Mouse (Mus musculus): ENCODE results near the gene Fam129a. TPM values are rescaled to one million over a fixed set of nuclear protein-coding genes. Genes with fewer than 3 reads are reported as not detected.

The Fam129a gene
- total and polyA plus RNA-seq, 2 experiments from 2014 or later, result 1.7 to 2.6 TPM

DNA sequence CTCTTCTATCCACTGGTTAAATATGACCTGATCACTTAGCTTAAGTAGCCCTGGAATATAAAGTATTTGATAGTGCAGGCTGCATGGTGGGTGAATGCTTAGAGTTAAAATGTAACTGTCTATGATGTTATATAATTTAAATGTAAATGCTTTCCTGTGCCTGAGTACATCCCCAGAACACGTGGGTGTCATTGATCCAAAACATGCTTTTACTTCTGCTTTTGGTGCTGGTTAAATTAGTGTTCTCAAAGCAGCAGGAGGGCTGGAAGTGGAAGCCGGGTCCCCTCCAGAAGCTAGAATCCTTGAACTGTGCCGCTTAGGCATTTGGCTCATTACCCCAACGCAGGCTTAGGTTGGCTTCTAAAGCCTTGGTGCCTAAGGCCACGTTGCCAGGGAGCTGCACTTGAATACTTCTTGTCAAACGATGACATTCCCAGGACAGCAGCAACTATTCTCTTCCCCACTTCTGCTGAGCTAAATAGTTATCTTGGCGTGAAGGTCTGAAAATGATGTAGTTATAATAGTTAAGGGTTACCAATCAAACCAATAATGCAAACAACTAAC is 86.1 kb downstream of the Fam129a start:
- ATAC-seq, result no peak
- Histone ChIP-seq H3K27me3 (ENCODE audit: insufficient read depth, low read length) (no peaks in the 10 kb centered on the region), H3K36me3 (ENCODE audit: insufficient read depth, low read length) (no peaks in the 10 kb centered on the region), H3K4me3 (ENCODE audit: low read length) (no peak overlapping the region), H3K9ac (replicated peaks; ENCODE audit: low read length) (no peak overlapping the region), H3K4me2 (ENCODE audit: low read depth, low read length) (no peak overlapping the region), H3K27ac (no peak overlapping the region), H3K4me1 (ENCODE audit: insufficient read depth, low read length) (no peaks in the 10 kb centered on the region), H3K9me3 (ENCODE audit: low read length) (no peaks in the 10 kb centered on the region)
- TF ChIP-seq CTCF (IDR thresholded peaks at IDR 0.05; ENCODE audit: low read depth), result no peak
- DNase-seq (ENCODE audit: low spot score), result no peak
- 32% methylated on average over 7 of the region's 7 CpGs for WGBS

DNA sequence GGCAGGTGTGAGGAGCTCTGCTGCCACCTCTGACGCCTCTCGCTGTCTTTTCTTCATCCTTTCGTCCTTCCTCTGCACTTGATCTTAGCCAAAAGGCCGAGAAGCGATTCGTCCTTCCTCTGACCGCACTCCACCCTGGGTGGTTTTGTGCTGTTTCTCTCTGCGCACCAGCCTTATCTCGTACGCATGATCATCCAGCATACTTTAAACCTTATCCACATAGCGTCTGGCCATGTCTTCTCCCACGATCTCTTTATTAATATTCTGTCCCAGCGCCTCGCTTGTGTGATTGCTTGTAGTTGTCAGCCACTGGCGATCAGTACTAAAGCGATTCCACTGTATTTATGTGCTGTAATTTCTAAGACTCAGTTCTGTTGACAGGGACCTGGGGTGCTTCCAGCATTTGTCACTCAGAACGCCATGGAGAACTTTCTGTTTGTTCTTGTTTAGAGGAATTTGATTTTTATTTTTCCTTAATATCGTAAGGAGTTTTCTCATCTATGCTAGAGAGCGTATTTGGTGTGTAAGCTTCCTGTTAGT is 87.4 kb downstream of the Fam129a start:
- DNase-seq (ENCODE audit: low spot score), result no peak

DNA sequence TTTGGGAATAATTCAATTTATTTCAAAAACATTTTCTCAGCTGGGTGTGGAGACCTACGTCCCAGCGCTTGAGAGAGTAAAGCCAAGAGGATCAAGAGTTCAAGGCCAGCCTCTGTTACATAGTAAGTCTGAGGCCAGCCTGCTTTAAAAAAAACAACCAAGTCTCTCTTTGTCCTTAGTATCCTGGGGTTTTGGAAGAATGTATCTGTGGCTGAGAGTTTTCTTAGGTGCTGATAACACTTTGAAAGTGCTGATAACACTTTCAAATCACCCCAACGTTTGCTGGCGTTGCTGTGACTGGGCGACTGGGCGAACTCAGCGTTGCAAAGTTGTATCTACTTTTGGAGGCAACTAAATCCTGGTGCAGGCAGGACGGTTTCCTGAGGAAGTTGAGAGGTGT is 88.7 kb downstream of the Fam129a start:
- no peak overlapping the region for H3K4me3 ChIP-seq (ENCODE audit: low read length)
- ATAC-seq (no peak), DNase-seq (ENCODE audit: low spot score) (no peak)
- no peak for TF ChIP-seq CTCF (IDR thresholded peaks at IDR 0.05; ENCODE audit: low read depth)
- WGBS, result 83% methylated on average over 8 of the region's 8 CpGs
- H3K9ac ChIP-seq (replicated peaks; ENCODE audit: low read length), result no peak overlapping the region
- no peak overlapping the region for H3K27ac ChIP-seq
- no peaks in the 10 kb centered on the region for H3K27me3 ChIP-seq (ENCODE audit: insufficient read depth, low read length)
- H3K4me1 ChIP-seq (ENCODE audit: insufficient read depth, low read length), result no peaks in the 10 kb centered on the region
- H3K36me3 ChIP-seq (ENCODE audit: insufficient read depth, low read length), result no peaks in the 10 kb centered on the region
- no peaks in the 10 kb centered on the region for H3K9me3 ChIP-seq (ENCODE audit: low read length)
- H3K4me2 ChIP-seq (ENCODE audit: low read depth, low read length), result no peak overlapping the region

More for the DNA sequence above, 87.4 kb downstream of the Fam129a start:
- H3K4me1 ChIP-seq (ENCODE audit: insufficient read depth, low read length), result no peaks in the 10 kb centered on the region
- no peaks in the 10 kb centered on the region for H3K27me3 ChIP-seq (ENCODE audit: insufficient read depth, low read length)
- H3K9me3 ChIP-seq (ENCODE audit: low read length), result no peaks in the 10 kb centered on the region
- ATAC-seq, result peak; percentile 51
- peak overlapping the region; percentile 23; the same call in 1 of the 2 replicates for H3K4me2 ChIP-seq (ENCODE audit: low read depth, low read length)
- no peak overlapping the region for H3K4me3 ChIP-seq (ENCODE audit: low read length)
- H3K36me3 ChIP-seq (ENCODE audit: insufficient read depth, low read length), result no peaks in the 10 kb centered on the region
- no peak for TF ChIP-seq CTCF (IDR thresholded peaks at IDR 0.05; ENCODE audit: low read depth)
- no peak overlapping the region; the same call in 1 of the 2 replicates for H3K27ac ChIP-seq
- 62% methylated on average over 19 of the region's 19 CpGs for WGBS
- H3K9ac ChIP-seq (replicated peaks; ENCODE audit: low read length), result no peak overlapping the region

DNA sequence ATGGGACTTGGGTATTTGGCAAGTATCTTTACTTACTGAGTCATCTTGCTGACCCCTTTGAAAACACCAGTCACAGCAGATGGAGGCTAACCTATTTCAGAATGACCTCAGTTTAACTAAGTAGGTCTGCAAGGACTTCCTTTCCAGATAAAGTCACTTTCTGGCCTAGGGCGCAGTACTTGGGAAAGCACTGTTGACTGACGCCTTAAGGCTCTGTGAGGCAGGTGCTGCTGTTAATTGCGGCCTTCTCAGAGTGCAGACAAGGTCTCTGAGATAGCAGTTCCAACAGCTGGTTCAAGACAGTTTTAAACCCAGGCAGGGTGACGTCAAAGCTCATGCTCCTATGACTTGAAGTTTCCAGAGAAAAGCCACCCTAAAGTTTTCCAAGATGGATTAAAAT is 89.3 kb downstream of the Fam129a start:
- H3K4me1 ChIP-seq (ENCODE audit: insufficient read depth, low read length), result no peaks in the 10 kb centered on the region
- ATAC-seq, result no peak
- 90% methylated on average over 4 of the region's 4 CpGs for WGBS
- H3K27ac ChIP-seq, result no peak overlapping the region
- H3K9me3 ChIP-seq (ENCODE audit: low read length), result no peaks in the 10 kb centered on the region
- no peak overlapping the region for H3K4me2 ChIP-seq (ENCODE audit: low read depth, low read length)
- H3K9ac ChIP-seq (replicated peaks; ENCODE audit: low read length), result no peak overlapping the region
- H3K36me3 ChIP-seq (ENCODE audit: insufficient read depth, low read length), result no peaks in the 10 kb centered on the region
- H3K4me3 ChIP-seq (ENCODE audit: low read length), result no peak overlapping the region
- DNase-seq (ENCODE audit: low spot score), result no peak
- no peak for TF ChIP-seq CTCF (IDR thresholded peaks at IDR 0.05; ENCODE audit: low read depth)
- H3K27me3 ChIP-seq (ENCODE audit: insufficient read depth, low read length), result no peaks in the 10 kb centered on the region

- Histone ChIP-seq H3K9me3 (ENCODE audit: low read length) (no peaks in the 10 kb centered on the region), H3K9ac (replicated peaks; ENCODE audit: low read length) (no peak overlapping the region), H3K27ac (no peak overlapping the region), H3K4me3 (ENCODE audit: low read length) (no peak overlapping the region), H3K4me2 (ENCODE audit: low read depth, low read length) (no peak overlapping the region), H3K27me3 (ENCODE audit: insufficient read depth, low read length) (no peaks in the 10 kb centered on the region), H3K36me3 (ENCODE audit: insufficient read depth, low read length) (no peaks in the 10 kb centered on the region), H3K4me1 (ENCODE audit: insufficient read depth, low read length) (no peaks in the 10 kb centered on the region)
- DNase-seq (ENCODE audit: low spot score) (no peak), ATAC-seq (no peak)
- WGBS, result 89% methylated on average over 6 of the region's 6 CpGs
- TF ChIP-seq CTCF (IDR thresholded peaks at IDR 0.05; ENCODE audit: low read depth), result no peak
Measured at GRCm38 (mm10) chr1:151660883-151661282, 89.9 kb downstream of the Fam129a start.

DNA sequence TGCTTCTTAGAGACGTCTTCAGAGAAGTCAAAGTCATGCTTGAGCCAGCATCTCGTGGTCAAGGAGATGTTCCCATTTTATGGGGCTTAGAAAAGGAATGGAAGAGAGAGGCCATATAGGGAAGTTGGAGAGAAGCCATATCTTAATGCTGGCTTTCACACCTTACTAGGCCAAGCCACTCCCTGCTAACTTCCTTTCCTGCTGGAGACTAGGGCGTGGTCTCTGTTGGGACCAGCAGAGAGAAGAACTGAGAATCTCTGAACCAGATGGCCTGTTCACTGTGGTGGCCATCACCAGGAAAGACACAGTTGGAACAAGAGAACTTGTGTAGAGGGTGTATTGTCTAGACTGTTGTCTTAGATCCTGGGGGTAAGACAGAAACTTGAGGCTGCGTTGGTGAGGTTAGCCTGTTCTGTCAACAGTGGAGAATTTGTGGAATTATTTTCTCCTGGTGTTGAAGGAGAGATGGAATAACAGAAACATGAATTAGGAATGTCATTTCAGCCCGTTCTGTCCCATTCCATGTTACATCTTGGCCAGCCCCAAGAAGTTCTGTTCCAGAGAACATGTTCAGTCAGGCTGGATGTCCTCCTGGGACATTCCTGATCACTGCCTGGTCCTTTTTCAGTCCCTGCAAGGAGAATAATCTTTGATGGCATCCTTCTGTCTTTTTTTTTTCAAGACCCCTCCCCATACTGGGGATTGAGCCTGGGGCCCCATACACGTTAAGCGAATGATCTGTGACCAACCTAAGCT is 90.9 kb downstream of the Fam129a start:
- H3K27me3 ChIP-seq (ENCODE audit: insufficient read depth, low read length), result no peaks in the 10 kb centered on the region
- no peaks in the 10 kb centered on the region for H3K9me3 ChIP-seq (ENCODE audit: low read length)
- H3K9ac ChIP-seq (replicated peaks; ENCODE audit: low read length), result no peak overlapping the region
- H3K36me3 ChIP-seq (ENCODE audit: insufficient read depth, low read length), result no peaks in the 10 kb centered on the region
- H3K27ac ChIP-seq, result no peak overlapping the region
- no peak for TF ChIP-seq CTCF (IDR thresholded peaks at IDR 0.05; ENCODE audit: low read depth)
- no peak overlapping the region for H3K4me2 ChIP-seq (ENCODE audit: low read depth, low read length)
- H3K4me1 ChIP-seq (ENCODE audit: insufficient read depth, low read length), result no peaks in the 10 kb centered on the region
- WGBS, result 88% methylated on average over 7 of the region's 7 CpGs
- no peak for DNase-seq (ENCODE audit: low spot score)
- no peak overlapping the region for H3K4me3 ChIP-seq (ENCODE audit: low read length)
- ATAC-seq, result no peak

DNA sequence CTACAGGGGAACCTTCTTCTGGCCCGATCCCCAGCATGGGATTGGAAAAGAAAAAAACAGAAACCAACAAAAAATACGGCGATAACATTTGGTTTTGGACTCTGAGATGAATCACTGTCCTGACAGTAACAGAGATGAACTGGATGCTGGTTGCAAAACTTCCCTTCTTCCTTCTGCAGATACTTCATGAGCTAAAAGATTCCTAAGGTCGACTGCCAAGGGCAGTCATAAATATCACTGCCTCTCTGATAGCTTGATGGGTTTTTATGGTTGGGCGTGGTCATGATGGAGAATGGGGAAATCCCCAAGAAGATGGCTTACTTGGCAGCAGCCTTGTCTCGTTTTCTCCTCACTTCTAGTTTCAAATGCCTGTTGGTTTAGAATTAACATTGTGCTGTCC is 92.0 kb downstream of the Fam129a start:
- Histone ChIP-seq H3K4me3 (ENCODE audit: low read length) (no peak overlapping the region), H3K36me3 (ENCODE audit: insufficient read depth, low read length) (no peaks in the 10 kb centered on the region), H3K9ac (replicated peaks; ENCODE audit: low read length) (no peak overlapping the region), H3K4me2 (ENCODE audit: low read depth, low read length) (no peak overlapping the region), H3K27ac (no peak overlapping the region), H3K27me3 (ENCODE audit: insufficient read depth, low read length) (no peaks in the 10 kb centered on the region), H3K9me3 (ENCODE audit: low read length) (no peaks in the 10 kb centered on the region), H3K4me1 (ENCODE audit: insufficient read depth, low read length) (no peaks in the 10 kb centered on the region)
- no peak for ATAC-seq
- no peak for TF ChIP-seq CTCF (IDR thresholded peaks at IDR 0.05; ENCODE audit: low read depth)
- DNase-seq (ENCODE audit: low spot score), result no peak
- WGBS, result 81% methylated on average over 6 of the region's 6 CpGs

Data from hindbrain, postnatal 0 days (tissue).